Mouse (Mus musculus) CH12.LX (cell line): Measurements from ENCODE around the gene Ugt2b34. TPM values are rescaled to one million over a fixed set of nuclear protein-coding genes. Genes with fewer than 3 reads are reported as not detected.

ENCODE experiments used
- DNase-seq: peaks from one replicate; pipeline ENCODE4 v3.0.0-alpha.2; 2013; ENCODE audit errors: extremely low read depth
- H3K27ac ChIP-seq: 2 replicates; pipeline ENCODE4 v1.5.1; 2012; ENCODE audit warnings: low read depth, mild to moderate bottlenecking, control low read depth, moderate library complexity; ENCODE audit not compliant: insufficient read depth
- H3K27me3 ChIP-seq: replicated peaks from 2 replicates; pipeline ENCODE3; 2012; ENCODE audit warnings: inconsistent platforms
- H3K36me3 ChIP-seq, 2 experiments: replicated peaks in 1 of 2; 2 replicates each; pipeline versions ENCODE3 to v1.6.1; 2012; ENCODE audit warnings: inconsistent platforms in 1 of 2, low read length in 1 of 2, mild to moderate bottlenecking in 1 of 2, mixed read lengths in 1 of 2, moderate library complexity in 1 of 2; ENCODE audit not compliant: control insufficient read depth in 1 of 2, insufficient read depth in 1 of 2
- H3K4me1 ChIP-seq, 2 experiments: 2 replicates each; pipeline ENCODE4 v1.6.1; 2012; ENCODE audit warnings: inconsistent platforms in 1 of 2, moderate library complexity in 1 of 2; ENCODE audit not compliant: insufficient read depth in 2 of 2, control insufficient read depth in 1 of 2
- H3K4me2 ChIP-seq: 2 replicates; pipeline ENCODE4 v1.6.1; 2012; ENCODE audit warnings: low read depth, mild to moderate bottlenecking, control low read depth; ENCODE audit not compliant: poor library complexity, insufficient read depth, severe bottlenecking
- H3K4me3 ChIP-seq, 3 experiments: fragments of 150-350 bp in 1 of 3; sonication (generic) in 1 of 3; replicated peaks in 1 of 3; 2 replicates each; pipeline versions ENCODE3 to v1.5.1; 2011 to 2012; ENCODE audit warnings: low read depth in 2 of 3, low read length in 2 of 3, mild to moderate bottlenecking in 2 of 3, moderate library complexity in 2 of 3, control low read depth in 1 of 3, improper control_type of control experiment in 1 of 3, inconsistent platforms in 1 of 3, mixed read lengths in 1 of 3; ENCODE audit not compliant: poor library complexity in 1 of 3
- H3K79me2 ChIP-seq: replicated peaks from 2 replicates; pipeline ENCODE4 v1.6.1; 2012; ENCODE audit warnings: mild to moderate bottlenecking, moderate library complexity; ENCODE audit not compliant: control insufficient read depth, poor library complexity, insufficient read depth, severe bottlenecking; ENCODE audit errors: extremely low read depth
- H3K9ac ChIP-seq: 2 replicates; pipeline ENCODE4 v1.6.1; 2012; ENCODE audit warnings: low read depth, mild to moderate bottlenecking, control low read depth, moderate library complexity; ENCODE audit not compliant: insufficient read depth
- H3K9me3 ChIP-seq: replicated peaks from 2 replicates; pipeline ENCODE3; 2012; ENCODE audit warnings: low read length, inconsistent platforms, mixed read lengths
- BHLHE40 ChIP-seq: IDR thresholded peaks from 2 replicates; pipeline ENCODE4 v1.6.1; 2011; ENCODE audit warnings: mild to moderate bottlenecking, low read depth, low read length, improper control_type of control experiment
- CHD1 ChIP-seq: IDR thresholded peaks from 2 replicates; pipeline ENCODE4 v1.6.1; 2012; ENCODE audit warnings: low read depth, low read length, improper control_type of control experiment, inconsistent platforms
- CTCF ChIP-seq, 2 experiments: IDR thresholded peaks in 1 of 2; conservative IDR thresholded peaks in 1 of 2; 2 replicates each; pipeline ENCODE4 v1.5.1; 2011 to 2012; ENCODE audit warnings: low read depth in 2 of 2, low read length in 2 of 2, improper control_type of control experiment in 1 of 2, inconsistent platforms in 1 of 2, mild to moderate bottlenecking in 1 of 2, moderate library complexity in 1 of 2
- ELF1 ChIP-seq: IDR thresholded peaks from 2 replicates; pipeline ENCODE4 v1.6.1; 2014; ENCODE audit warnings: low read depth, mild to moderate bottlenecking, inconsistent platforms, low read length, improper control_type of control experiment
- EP300 ChIP-seq: IDR thresholded peaks from 2 replicates; pipeline ENCODE4 v1.6.1; 2011; ENCODE audit warnings: low read length, improper control_type of control experiment
- ETS1 ChIP-seq: conservative IDR thresholded peaks from 2 replicates; pipeline ENCODE4 v1.6.1; 2012; ENCODE audit warnings: low read depth, mild to moderate bottlenecking, inconsistent platforms, low read length, improper control_type of control experiment, moderate library complexity
- GABPA ChIP-seq: IDR thresholded peaks from 2 replicates; pipeline ENCODE4 v1.6.1; 2012; ENCODE audit warnings: low read depth, low read length, improper control_type of control experiment, inconsistent platforms; ENCODE audit not compliant: insufficient replicate concordance
- HCFC1 ChIP-seq: IDR thresholded peaks from 2 replicates; pipeline ENCODE4 v1.6.1; 2012; ENCODE audit warnings: low read depth, mild to moderate bottlenecking, inconsistent platforms, low read length, improper control_type of control experiment
- IRF4 ChIP-seq: IDR thresholded peaks from 2 replicates; pipeline ENCODE4 v1.6.1; 2014; ENCODE audit warnings: low read depth, mild to moderate bottlenecking, inconsistent platforms, low read length, improper control_type of control experiment
- JUND ChIP-seq: conservative IDR thresholded peaks from 2 replicates; pipeline ENCODE4 v1.6.1; 2011; ENCODE audit warnings: low read depth, low read length, improper control_type of control experiment
- MAFK ChIP-seq: IDR thresholded peaks from 2 replicates; pipeline ENCODE4 v1.6.1; 2011; ENCODE audit warnings: low read length, improper control_type of control experiment; ENCODE audit not compliant: insufficient replicate concordance
- MAZ ChIP-seq: IDR thresholded peaks from 2 replicates; pipeline ENCODE4 v1.6.1; 2012; ENCODE audit warnings: low read depth, mild to moderate bottlenecking, inconsistent platforms, low read length, improper control_type of control experiment, moderate library complexity
- MEF2A ChIP-seq: IDR thresholded peaks from 2 replicates; pipeline ENCODE4 v1.6.1; 2014; ENCODE audit warnings: low read depth, mild to moderate bottlenecking, inconsistent platforms, low read length, improper control_type of control experiment, borderline replicate concordance
- MYC ChIP-seq: IDR thresholded peaks from 2 replicates; pipeline ENCODE4 v1.6.1; 2011; ENCODE audit warnings: low read depth, mild to moderate bottlenecking, improper control_type of control experiment, low read length
- NRF1 ChIP-seq: IDR thresholded peaks from 2 replicates; pipeline ENCODE4 v1.6.1; 2014; ENCODE audit warnings: low read depth, mild to moderate bottlenecking, inconsistent platforms, low read length, improper control_type of control experiment, moderate library complexity
- PAX5 ChIP-seq: IDR thresholded peaks from 2 replicates; pipeline ENCODE4 v1.6.1; 2012; ENCODE audit warnings: low read length, inconsistent platforms, mixed read lengths
- RAD21 ChIP-seq: IDR thresholded peaks from 2 replicates; pipeline ENCODE4 v1.6.1; 2011; ENCODE audit warnings: low read depth, mild to moderate bottlenecking, low read length, improper control_type of control experiment, moderate library complexity
- RCOR1 ChIP-seq: conservative IDR thresholded peaks from 2 replicates; pipeline ENCODE4 v1.6.1; 2012; ENCODE audit warnings: low read depth, mild to moderate bottlenecking, inconsistent platforms, low read length, improper control_type of control experiment
- SIN3A ChIP-seq: IDR thresholded peaks from 2 replicates; pipeline ENCODE4 v1.6.1; 2012; ENCODE audit warnings: low read length, improper control_type of control experiment, inconsistent platforms
- SMC3 ChIP-seq: IDR thresholded peaks from 2 replicates; pipeline ENCODE4 v1.6.1; 2011; ENCODE audit warnings: low read depth, low read length, improper control_type of control experiment
- TBP ChIP-seq: conservative IDR thresholded peaks from 2 replicates; pipeline ENCODE4 v1.6.1; 2011; ENCODE audit warnings: low read depth, low read length, improper control_type of control experiment
- UBTF ChIP-seq: IDR thresholded peaks from 2 replicates; pipeline ENCODE4 v1.6.1; 2012; ENCODE audit warnings: low read depth, mild to moderate bottlenecking, inconsistent platforms, low read length, improper control_type of control experiment, moderate library complexity
- USF2 ChIP-seq: conservative IDR thresholded peaks from 2 replicates; pipeline ENCODE4 v1.6.1; 2011; ENCODE audit warnings: low read depth, low read length, improper control_type of control experiment
- ZC3H11A ChIP-seq: IDR thresholded peaks from 2 replicates; pipeline ENCODE4 v1.6.1; 2012; ENCODE audit warnings: low read depth, mild to moderate bottlenecking, inconsistent platforms, low read length, improper control_type of control experiment
- ZKSCAN1 ChIP-seq: IDR thresholded peaks from 2 replicates; pipeline ENCODE4 v1.6.1; 2012; ENCODE audit warnings: low read depth, inconsistent platforms, low read length, improper control_type of control experiment, borderline replicate concordance
- ZMIZ1 ChIP-seq: IDR thresholded peaks from 2 replicates; pipeline ENCODE4 v1.6.1; 2012; ENCODE audit warnings: low read depth, mild to moderate bottlenecking, inconsistent platforms, low read length, improper control_type of control experiment
- dilution Hi-C: fragments of 300-500 bp; cut with MboI; formaldehyde crosslinking; loops from 2 replicates; pipeline ENCODE4 v1.14.3; 2020; ENCODE audit warnings: low sequenced_read_pairs; ENCODE audit not compliant: extremely low pct_unique_long_range_greater_than_20kb, extremely low pct_ligation_motif_present
- in situ Hi-C: fragments of 300-500 bp; cut with MboI; formaldehyde crosslinking; loops from 3 replicates; pipeline ENCODE4 v1.14.3; 2019; ENCODE audit warnings: low sequenced_read_pairs, low pct_ligation_motif_present, low pct_unique_long_range_greater_than_20kb, mixed read lengths
- polyA plus RNA-seq: library from polyadenylated mRNA; unstranded; fragments of >175 nt; gene quantifications from 2 replicates; pipeline ENCODE4 v1.2.1, GENCODE M21; 2012; ENCODE audit warnings: low read depth; ENCODE audit not compliant: insufficient read length
- total RNA-seq, 2 experiments: library from RNA; depleted of rRNA; stranded (reverse); fragments of 300-350 nt in 1 of 2; fragments of >200 nt in 1 of 2; gene quantifications; 2 replicates each; pipeline ENCODE4 v1.2.3; 2012 to 2014

The Ugt2b34 gene
- total and polyA plus RNA-seq, 3 experiments, result not detected

- dilution Hi-C loops (no loop called here), in situ Hi-C loops (loop anchor here (25.0 kb wide), 1 partner anchor 251 kb away; the partner anchor contains the start of gene Ugt2b5)
- Histone ChIP-seq H3K9me3 (no peaks in the 10 kb centered on the region), H3K9ac (no peak overlapping the region), H3K27me3 (no peaks in the 10 kb centered on the region), H3K4me1 (peaks cover 0 to 6% of the 10 kb centered on the region in 2 experiments; a peak in 1 of 4 replicates), H3K27ac (no peak overlapping the region), H3K4me2 (no peak overlapping the region), H3K4me3 (no peak overlapping the region), H3K36me3 (no peaks in the 10 kb centered on the region), H3K79me2 (no peaks in the 10 kb centered on the region)
- TF ChIP-seq SIN3A, result no peak
- TF ChIP-seq SMC3, result peak; percentile 51
- peak; percentile 66 for TF ChIP-seq RAD21
- no peak for TF ChIP-seq ZC3H11A
- TF ChIP-seq BHLHE40, result no peak
- TF ChIP-seq IRF4, result no peak
- no peak for TF ChIP-seq RCOR1
- no peak for TF ChIP-seq ZKSCAN1
- no peak for TF ChIP-seq CHD1
- TF ChIP-seq ELF1, result no peak
- TF ChIP-seq ETS1, result no peak
- no peak for TF ChIP-seq MYC
- no peak for TF ChIP-seq GABPA
- no peak for TF ChIP-seq MEF2A
- TF ChIP-seq NRF1, result no peak
- TF ChIP-seq CTCF (conservative IDR thresholded peaks at IDR 0.05 in 1 of 2, IDR thresholded peaks at IDR 0.05 in 1 of 2; ENCODE audit: low read depth in 2 of 2, low read length in 2 of 2), result peak in 1 of 2 experiments; percentile 66; a peak in 2 of 4 replicates
- peak; percentile 19 for DNase-seq
These were observed 20.1 kb downstream of the Ugt2b34 start for GRCm38 (mm10) chr5:86886620-86887019.

- H3K36me3 ChIP-seq, result no peaks in the 10 kb centered on the region
- no peak for TF ChIP-seq UBTF
- no peak for TF ChIP-seq PAX5
- TF ChIP-seq CHD1, result no peak
- TF ChIP-seq SMC3, result no peak
- TF ChIP-seq JUND, result no peak
- no peak for TF ChIP-seq RAD21
- TF ChIP-seq SIN3A, result no peak
- TF ChIP-seq NRF1, result no peak
- TF ChIP-seq USF2, result no peak
- no peak for TF ChIP-seq BHLHE40
- TF ChIP-seq ZMIZ1, result no peak
- no peak for TF ChIP-seq MYC
- no peak for TF ChIP-seq ELF1
- no peak for TF ChIP-seq MEF2A
- no peak for TF ChIP-seq ETS1
- TF ChIP-seq MAFK, result no peak
- TF ChIP-seq TBP, result no peak
- TF ChIP-seq HCFC1, result no peak
- TF ChIP-seq EP300, result no peak
- no peak for TF ChIP-seq MAZ
- H3K27me3 ChIP-seq, result no peaks in the 10 kb centered on the region
- H3K27ac ChIP-seq, result no peak overlapping the region
- H3K4me2 ChIP-seq, result no peak overlapping the region
- H3K9ac ChIP-seq, result no peak overlapping the region
- H3K4me3 ChIP-seq, result no peak overlapping the region
- H3K4me1 ChIP-seq, result no peaks in the 10 kb centered on the region
- no peaks in the 10 kb centered on the region for H3K9me3 ChIP-seq
- no peak for DNase-seq
- in situ Hi-C loops (no loop called here), dilution Hi-C loops (no loop called here)
- no peaks in the 10 kb centered on the region for H3K79me2 ChIP-seq
These were observed 34.9 kb downstream of the Ugt2b34 start for GRCm38 (mm10) chr5:86871877-86872276.
